Comparison of ENCODE assay signal across 9 mouse cellular contexts in genomic region chr7:45617042-45617695, GRCm38 (mm10). TPM values are rescaled to one million over a fixed set of nuclear protein-coding genes. Genes with fewer than 3 reads are reported as not detected.
DNase-seq lines count a peak whose midpoint lies in the region; ATAC-seq lines count a peak whose summit lies in the region.
"Had no signal": no experiment of that assay in that cellular context is flagged by ENCODE, and none has a peak within 500 bp of the region (broad histone marks: within the 10 kb centered on the region; RNA-seq: fewer than 3 reads in every experiment).

Gene Fut1 (plus strand): TSS chr7:45617289.

- peaks cover 23% of the 10 kb centered on the region for H3K27me3 ChIP-seq in kidney, embryonic 16.5 days (ENCODE audit: insufficient read depth, low read length)
- H3K27me3 ChIP-seq in embryonic facial prominence, embryonic 11.5 days (ENCODE audit: control insufficient read depth, insufficient read depth, low read length) = peaks cover 18% of the 10 kb centered on the region

- peak within 1 kb of the TSS; percentile 59 for H3K4me2 ChIP-seq in kidney, embryonic 16.5 days (replicated peaks; ENCODE audit: low read depth, low read length)
- peak within 1 kb of the TSS; percentile 19 for H3K4me2 ChIP-seq in embryonic facial prominence, embryonic 11.5 days (ENCODE audit: low read depth, low read length)

- no peaks in the 10 kb centered on the region for H3K9me3 ChIP-seq in kidney, embryonic 16.5 days (ENCODE audit: low read length)
- no peaks in the 10 kb centered on the region for H3K9me3 ChIP-seq in embryonic facial prominence, embryonic 11.5 days (replicated peaks; ENCODE audit: control insufficient read depth, low read length)

- H3K27ac ChIP-seq in kidney, embryonic 16.5 days (ENCODE audit: low read length) = no peak within 1 kb of the TSS
- H3K27ac ChIP-seq in embryonic facial prominence, embryonic 11.5 days (replicated peaks; ENCODE audit: low read depth, low read length) = no peak within 1 kb of the TSS

- WGBS in kidney, embryonic 16.5 days = 6% methylated on average over 30 of the region's 31 CpGs
- 5% methylated on average over 31 of the region's 31 CpGs for WGBS in embryonic facial prominence, embryonic 11.5 days

- peak within 1 kb of the TSS; percentile 46; the same call in 1 of the 2 replicates for H3K9ac ChIP-seq in kidney, embryonic 16.5 days (replicated peaks; ENCODE audit: low read length)
- peak within 1 kb of the TSS; percentile 32 for H3K9ac ChIP-seq in embryonic facial prominence, embryonic 11.5 days (replicated peaks; ENCODE audit: low read length)

- DNase-seq in kidney, adult 9 months = no peak
- peak; percentile 44 for DNase-seq in embryonic facial prominence, embryonic 11.5 days (ENCODE audit: low spot score)
- no peak for DNase-seq in gonadal fat pad, adult 2 months (ENCODE audit: low read depth)
- DNase-seq in lung, postnatal 4 days = peak; percentile 16 to 40
- DNase-seq in spleen, postnatal 4 days (ENCODE audit: low spot score in 2 of 2) = no peak
- no peak for DNase-seq in urinary bladder, postnatal 25 days (ENCODE audit: low spot score)
- DNase-seq in frontal cortex, postnatal 14 days (ENCODE audit: low spot score in 2 of 2) = no peak

- peak; percentile 40; the same call in 1 of the 2 replicates for ATAC-seq in kidney, embryonic 16.5 days (ENCODE audit: low FRiP score, low TSS enrichment)
- ATAC-seq in embryonic facial prominence, embryonic 11.5 days (replicated peaks; ENCODE audit: insufficient number of reproducible peaks, low FRiP score, low TSS enrichment, low read depth) = no peak; the same call in 1 of the 2 replicates

- no peaks in the 10 kb centered on the region for H3K36me3 ChIP-seq in kidney, embryonic 16.5 days (ENCODE audit: insufficient read depth, low read length)
- H3K36me3 ChIP-seq in embryonic facial prominence, embryonic 11.5 days (replicated peaks; ENCODE audit: control insufficient read depth, insufficient read depth, low read depth, low read length) = no peaks in the 10 kb centered on the region

- peak within 1 kb of the TSS; percentile 30 for H3K4me3 ChIP-seq in kidney, embryonic 16.5 days (ENCODE audit: low read length)
- peak within 1 kb of the TSS; percentile 10 for H3K4me3 ChIP-seq in embryonic facial prominence, embryonic 11.5 days (ENCODE audit: low read depth, low read length)

- peaks cover 16% of the 10 kb centered on the region for H3K4me1 ChIP-seq in kidney, embryonic 16.5 days (ENCODE audit: insufficient read depth, low read length)
- 0 out of 2 replicates have a peak, but pooled peaks cover 6% of the 10 kb centered on the region for H3K4me1 ChIP-seq in embryonic facial prominence, embryonic 11.5 days (ENCODE audit: control insufficient read depth, insufficient read depth, low read length)

RNA-seq across cellular contexts. Expression of gene Fut1, which starts in this region (rescaled TPM):
- 0.27 and 0.32 TPM in 2 replicates for polyA plus RNA-seq in kidney, embryonic 16.5 days (2015; fragmentation: Nextera tagmentation; extraction: Ambion mirVana)
- polyA plus RNA-seq in embryonic facial prominence, embryonic 11.5 days (2014; fragmentation: Nextera tagmentation; extraction: Ambion mirVana) = 0.38 TPM in 1 of 2 replicates, not detected in the other
- 24.1 and 36.6 TPM in 2 replicates for polyA plus RNA-seq in gonadal fat pad, adult 2 months (2012; rRNA removed)
- polyA plus RNA-seq: heart, postnatal 0 days had no signal

Comparison
In these comparisons a context has a peak if more than half of its experiments do, and no peak if none do; other contexts are left out.
1. RNA of gene Fut1 (polyA plus RNA-seq): 24.1 to 36.6 TPM in gonadal fat pad, adult 2 months; 0.38 TPM in embryonic facial prominence, embryonic 11.5 days and 0.27 to 0.32 TPM in kidney, embryonic 16.5 days; every median in the first group is over 10 times any median in the second.
2. Peak in ATAC-seq, H3K4me3 ChIP-seq, H3K9ac ChIP-seq and H3K4me2 ChIP-seq in kidney, embryonic 16.5 days; RNA of the gene not detected or under 1 TPM.
3. Peak in DNase-seq, H3K4me3 ChIP-seq, H3K9ac ChIP-seq and H3K4me2 ChIP-seq in embryonic facial prominence, embryonic 11.5 days; RNA of the gene not detected or under 1 TPM.
4. DNase-seq: peak in lung, postnatal 4 days (2 of 2); none in kidney, adult 9 months (single experiment), gonadal fat pad, adult 2 months (single experiment), spleen, postnatal 4 days (0 of 2), urinary bladder, postnatal 25 days (single experiment) and frontal cortex, postnatal 14 days (0 of 2).